Mouse (Mus musculus) gastrocnemius, adult 2 months (tissue): ENCODE measurements around the gene Itm2c. TPM values are rescaled to one million over a fixed set of nuclear protein-coding genes. Genes with fewer than 3 reads are reported as not detected.

Experiments used
- DNase-seq: peaks from one replicate; pipeline ENCODE4 v3.0.0; 2022
- H3K27ac ChIP-seq: fragments of 200-600 bp; 2 replicates; pipeline ENCODE4 v1.8.1; 2022; ENCODE audit warnings: mild to moderate bottlenecking
- H3K4me3 ChIP-seq: fragments of 200-600 bp; 2 replicates; pipeline ENCODE4 v1.8.1; 2022; ENCODE audit warnings: mild to moderate bottlenecking, moderate library complexity
- CTCF ChIP-seq: fragments of 200-600 bp; IDR thresholded peaks from 2 replicates; pipeline ENCODE4 v1.8.1; 2022; ENCODE audit warnings: antibody characterized with exemption, mild to moderate bottlenecking, moderate library complexity
- intact Hi-C: fragments of 180-260 bp; cut with DNase I; formaldehyde crosslinking; loops from one replicate; pipeline ENCODE4 v1.15.1; 2025
- long read RNA-seq, 2 experiments: library from polyadenylated mRNA; stranded (forward); transcript quantifications; one replicate each; pipeline ENCODE4 v2.0.0; 2021
- total RNA-seq, 2 experiments: library from RNA; stranded (reverse); gene quantifications; 2 replicates each; pipeline ENCODE4 v1.2.3; 2021

Itm2c gene
- total RNA-seq, result 10 to 100 TPM; 22.3 to 23.1 TPM
- long read RNA-seq, experiment 1, transcript Itm2c-201 (6 exons, 2,230 nt), result major isoform, 37 of 40 reads
- long read RNA-seq, experiment 1, partial matches to known transcripts, result 2 of 40 reads
- long read RNA-seq, experiment 1, other reads (novel, unspliced or antisense), result 1 of 40 reads
- long read RNA-seq, experiment 2, transcript Itm2c-201 (6 exons, 2,230 nt), result major isoform, 37 of 43 reads
- long read RNA-seq, experiment 2, partial matches to known transcripts, result 6 of 43 reads
- long read RNA-seq, experiment 2, other reads (novel, unspliced or antisense), result 0 of 43 reads

- TF ChIP-seq CTCF, result no peak
- Histone ChIP-seq H3K4me3 (peak within 1 kb of the TSS; percentile 78), H3K27ac (peak within 1 kb of the TSS; percentile 85)
- intact Hi-C loops, result no loop called here
- peak; percentile 92 for DNase-seq
Measured at GRCm38 (mm10) chr1:85894231-85894747, at the start of gene Itm2c. Gene Itm2c, plus strand, starts transcription at chr1:85894281.

- TF ChIP-seq CTCF, result no peak
- intact Hi-C loops, result loop anchor here (5.0 kb wide), 2 partner anchors 53 to 88 kb away; partner anchors contain the start of gene Cab39
- H3K27ac ChIP-seq, result peak overlapping the region; percentile 17; the same call in 1 of the 2 replicates
- no peak for DNase-seq
- H3K4me3 ChIP-seq, result no peak overlapping the region
Measured at GRCm38 (mm10) chr1:85844981-85845380, 49.1 kb upstream of the Itm2c start.

GRCm38 (mm10) chr1:85845476-85845875 lies 48.6 kb upstream of the Itm2c start:
- H3K4me3 ChIP-seq, result no peak overlapping the region
- H3K27ac ChIP-seq, result peak overlapping the region; percentile 0; the same call in 1 of the 2 replicates
- DNase-seq, result no peak
- TF ChIP-seq CTCF, result no peak
- intact Hi-C loops, result no loop called here

- DNase-seq, result no peak
- intact Hi-C loops, result no loop called here
- TF ChIP-seq CTCF, result no peak
- Histone ChIP-seq H3K4me3 (no peak overlapping the region), H3K27ac (peak overlapping the region; percentile 59)
Measured at GRCm38 (mm10) chr1:85849016-85849415, 45.1 kb upstream of the Itm2c start.

- no peak overlapping the region for H3K27ac ChIP-seq
- TF ChIP-seq CTCF, result no peak
- no peak for DNase-seq
- H3K4me3 ChIP-seq, result no peak overlapping the region
- intact Hi-C loops, result no loop called here
Measured at GRCm38 (mm10) chr1:85850851-85851250, 43.2 kb upstream of the Itm2c start.

GRCm38 (mm10) chr1:85852996-85853689 lies 40.9 kb upstream of the Itm2c start:
- DNase-seq, result peak; percentile 73
- intact Hi-C loops, result loop anchor here (1.0 kb wide), 1 partner anchor 155 kb away; no protein-coding TSS in a partner anchor
- peak; percentile 99; the same call in 1 of the 2 replicates for TF ChIP-seq CTCF
- Histone ChIP-seq H3K4me3 (no peak overlapping the region), H3K27ac (no peak overlapping the region)

GRCm38 (mm10) chr1:85853865-85854264 lies 40.2 kb upstream of the Itm2c start:
- intact Hi-C loops, result loop anchor here (1.0 kb wide), 2 partner anchors 83 to 154 kb away; no protein-coding TSS in a partner anchor
- no peak for DNase-seq
- no peak overlapping the region for H3K27ac ChIP-seq
- TF ChIP-seq CTCF, result no peak
- H3K4me3 ChIP-seq, result no peak overlapping the region

GRCm38 (mm10) chr1:85854475-85854874 lies 39.6 kb upstream of the Itm2c start:
- Histone ChIP-seq H3K27ac (no peak overlapping the region), H3K4me3 (no peak overlapping the region)
- intact Hi-C loops, result loop anchor here (1.0 kb wide), 1 partner anchor 83 kb away; no protein-coding TSS in a partner anchor
- no peak for DNase-seq
- TF ChIP-seq CTCF, result peak; percentile 9; the same call in 1 of the 2 replicates

GRCm38 (mm10) chr1:85856266-85856665 lies 37.8 kb upstream of the Itm2c start:
- no peak for TF ChIP-seq CTCF
- no peak for DNase-seq
- intact Hi-C loops, result no loop called here

GRCm38 (mm10) chr1:85857261-85857754 lies 36.8 kb upstream of the Itm2c start:
- H3K4me3 ChIP-seq, result no peak overlapping the region
- H3K27ac ChIP-seq, result no peak overlapping the region
- intact Hi-C loops, result no loop called here
- no peak for TF ChIP-seq CTCF
- DNase-seq, result no peak

More at GRCm38 (mm10) chr1:85856266-85856665, 37.8 kb upstream of the Itm2c start:
- no peak overlapping the region for H3K4me3 ChIP-seq
- H3K27ac ChIP-seq, result no peak overlapping the region

- Histone ChIP-seq H3K4me3 (no peak overlapping the region), H3K27ac (no peak overlapping the region)
- no peak for TF ChIP-seq CTCF
- peak; percentile 42 for DNase-seq
- intact Hi-C loops, result no loop called here
Measured at GRCm38 (mm10) chr1:85864383-85864782, 29.7 kb upstream of the Itm2c start.

- intact Hi-C loops, result no loop called here
- no peak for DNase-seq
- TF ChIP-seq CTCF, result no peak
Measured at GRCm38 (mm10) chr1:85870001-85870400, 24.1 kb upstream of the Itm2c start.

GRCm38 (mm10) chr1:85870546-85870945 lies 23.5 kb upstream of the Itm2c start:
- H3K4me3 ChIP-seq, result no peak overlapping the region
- H3K27ac ChIP-seq, result no peak overlapping the region
- intact Hi-C loops, result no loop called here
- no peak for TF ChIP-seq CTCF
- DNase-seq, result no peak

More at GRCm38 (mm10) chr1:85870001-85870400, 24.1 kb upstream of the Itm2c start:
- Histone ChIP-seq H3K27ac (no peak overlapping the region), H3K4me3 (no peak overlapping the region)
